Mouse (Mus musculus): ENCODE data around the gene Ubl3.

The Ubl3 gene

GRCm38 (mm10) chr5:148486202-148486601 lies 66.4 kb downstream of the Ubl3 start:
- DNase-seq (ENCODE audit: low read depth, low spot score), result no peak

- DNase-seq (ENCODE audit: low read depth, low spot score), result no peak
Measured at GRCm38 (mm10) chr5:148481745-148482144, 70.8 kb downstream of the Ubl3 start.

DNA sequence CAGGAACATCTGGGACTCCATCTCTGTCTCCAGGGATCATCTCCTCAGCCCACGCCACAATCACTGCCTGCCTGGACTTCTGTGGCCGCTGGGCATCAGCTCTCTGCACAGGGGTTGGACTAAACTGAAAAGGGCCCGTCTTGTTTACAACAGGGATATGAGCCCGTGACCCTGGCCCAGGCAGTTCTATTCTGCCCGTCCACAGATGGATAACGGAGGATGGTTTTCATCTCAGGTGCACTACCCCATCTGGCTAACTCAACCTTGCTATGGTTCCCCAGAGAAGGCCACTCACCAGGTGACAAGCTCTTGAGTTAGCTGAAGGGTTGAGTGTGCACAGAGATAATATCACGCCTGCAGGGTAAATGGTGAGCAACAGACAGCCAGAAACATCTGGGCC lies 78.2 kb downstream of the Ubl3 start:
- no peak for DNase-seq (ENCODE audit: low read depth, low spot score)

GRCm38 (mm10) chr5:148468626-148469441 lies 83.8 kb downstream of the Ubl3 start:
- no peak for DNase-seq (ENCODE audit: low read depth, low spot score)

GRCm38 (mm10) chr5:148466933-148467607 lies 85.5 kb downstream of the Ubl3 start:
- no peak for DNase-seq (ENCODE audit: low read depth, low spot score)

DNA sequence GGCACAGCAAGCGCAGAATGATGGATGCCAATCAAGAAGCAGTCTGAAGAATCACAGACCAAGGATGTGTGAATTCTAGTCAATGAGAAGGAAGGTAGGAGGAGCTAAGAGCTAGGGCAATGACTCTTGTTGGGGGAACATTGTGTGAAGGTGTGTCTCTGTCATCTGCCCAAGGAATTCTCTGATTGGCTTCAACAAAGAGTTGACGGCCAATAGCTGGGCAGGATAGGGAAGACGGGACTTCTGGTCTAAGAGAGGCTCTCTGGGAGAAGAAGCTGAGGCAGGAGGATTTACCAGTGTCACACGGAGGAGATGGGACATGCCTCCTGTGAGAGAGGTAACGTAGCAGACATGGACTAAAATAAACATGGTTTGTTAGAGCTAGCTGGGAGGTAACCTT lies 86.5 kb downstream of the Ubl3 start:
- DNase-seq (ENCODE audit: low read depth, low spot score), result no peak

- no peak for DNase-seq (ENCODE audit: low read depth, low spot score)
Measured at GRCm38 (mm10) chr5:148465091-148465490, 87.5 kb downstream of the Ubl3 start.

DNA sequence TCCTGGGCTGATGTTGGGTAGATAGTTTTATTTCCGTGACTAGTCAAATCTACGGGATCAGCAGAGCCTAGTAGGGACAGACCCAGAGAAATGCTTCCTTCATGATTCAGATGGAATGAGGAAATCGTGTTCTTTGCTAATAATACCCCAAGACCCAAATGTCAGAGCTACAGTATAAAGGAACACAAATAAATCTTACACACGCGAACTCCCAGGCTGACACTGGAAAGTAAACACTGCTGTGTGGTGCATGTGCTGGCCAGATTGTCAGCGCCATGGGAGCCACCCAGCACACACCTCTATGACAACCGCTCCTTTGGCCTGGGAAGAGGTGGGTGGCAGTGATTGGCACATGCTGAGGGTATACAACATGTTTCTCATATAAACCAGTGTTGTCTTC lies 88.1 kb downstream of the Ubl3 start:
- no peak for DNase-seq (ENCODE audit: low read depth, low spot score)

- no peak for DNase-seq (ENCODE audit: low read depth, low spot score)
Measured at GRCm38 (mm10) chr5:148463783-148464294, 88.8 kb downstream of the Ubl3 start.

Data from c-Kit-negative CD71-positive TER-119-positive erythroid progenitor cells, embryonic 14.5 days (primary cell).